Mouse (Mus musculus) liver, adult 2 months (tissue): ENCODE data around the gene Zfp410.

Source experiments
- CTCF ChIP-seq: fragments of 200-500 bp; IDR thresholded peaks from 2 replicates; pipeline ENCODE4 v1.5.1; 2011; ENCODE audit warnings: low read depth, low read length, control low read depth
- POLR2A ChIP-seq: fragments of 200-500 bp; IDR thresholded peaks from 2 replicates; pipeline ENCODE4 v1.6.1; 2011; ENCODE audit warnings: low read length, control low read depth; ENCODE audit not compliant: insufficient read depth; ENCODE audit errors: extremely low read depth

DNA sequence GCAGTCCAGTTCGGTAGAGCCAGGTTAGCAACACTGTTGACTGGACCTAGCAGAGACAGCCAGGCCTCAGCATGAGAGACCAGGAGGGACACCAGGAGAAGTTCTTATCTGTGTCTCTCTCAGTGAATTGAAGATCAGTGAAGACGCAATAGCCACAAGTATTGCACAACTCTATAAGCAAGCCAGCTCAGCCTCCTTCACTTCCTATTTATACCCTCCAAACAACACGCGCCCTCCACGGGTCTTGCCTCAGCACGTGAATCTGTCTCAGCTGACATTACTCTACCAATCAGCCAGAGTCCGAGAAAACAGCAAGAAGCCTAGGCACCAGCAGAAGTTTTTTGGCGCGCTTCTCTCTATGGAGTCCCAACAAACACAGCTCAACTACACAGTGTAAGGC, 41.4 kb upstream of the Zfp410 start:
- TF ChIP-seq CTCF: no peak
- no peak for TF ChIP-seq POLR2A
